Mouse (Mus musculus) heart, postnatal 10 days (tissue): Measurements from ENCODE around the gene Rnase13. TPM values are rescaled to one million over a fixed set of nuclear protein-coding genes. Genes with fewer than 3 reads are reported as not detected.

ENCODE experiments used
- DNase-seq, 2 experiments: peaks; one replicate each; pipeline ENCODE4 v3.0.0; 2021
- intact Hi-C: fragments of 180-260 bp; cut with DNase I; formaldehyde crosslinking; loops from one replicate; pipeline ENCODE4 v1.15.1; 2025
- total RNA-seq, 2 experiments: library from RNA; stranded (reverse); gene quantifications; 2 replicates each; pipeline ENCODE4 v1.2.3; 2021

Rnase13 gene
- total RNA-seq, 2 experiments from 2014 or later = not detected

- DNase-seq = peak; percentile 96
- intact Hi-C loops = loop anchor here (10.0 kb wide), 3 partner anchors 50 to 420 kb away; partner anchors contain the start of genes Mettl3 and Supt16
These were observed 37.8 kb downstream of the Rnase13 start, which contains the start of gene Mettl17 for GRCm38 (mm10) chr14:51884598-51885331. Mettl17 (plus strand) TSS chr14:51884842.

- intact Hi-C loops = loop anchor here (10.0 kb wide), 3 partner anchors 51 to 421 kb away; partner anchors contain the start of genes Mettl3 and Supt16
- peak in 1 of 2 experiments; percentile 25 for DNase-seq
These were observed 38.5 kb downstream of the Rnase13 start for GRCm38 (mm10) chr14:51884031-51884544.

- DNase-seq = peak; percentile 81 to 86
- intact Hi-C loops = loop anchor here (10.0 kb wide), 3 partner anchors 51 to 421 kb away; partner anchors contain the start of genes Mettl3 and Supt16
These were observed 39.0 kb downstream of the Rnase13 start for GRCm38 (mm10) chr14:51883527-51884030.

GRCm38 (mm10) chr14:51877517-51877916 lies 45.1 kb downstream of the Rnase13 start:
- intact Hi-C loops = no loop called here

GRCm38 (mm10) chr14:51871741-51872140 lies 50.8 kb downstream of the Rnase13 start:
- intact Hi-C loops = no loop called here
- DNase-seq = no peak

More at GRCm38 (mm10) chr14:51877517-51877916, 45.1 kb downstream of the Rnase13 start:
- DNase-seq = no peak

Other genes with a start within 250 kb of the Rnase13 start
- not detected for gene Gm17079, start 227.3 kb downstream of the Rnase13 start, total RNA-seq
- not detected for gene Gm5800, start 205.6 kb downstream of the Rnase13 start, total RNA-seq
- gene Ang4, start 149.2 kb downstream of the Rnase13 start, total RNA-seq = not detected
- gene AY358078, start 122.7 kb downstream of the Rnase13 start, total RNA-seq = not detected
- not detected for gene Ear6, start 69.1 kb downstream of the Rnase13 start, total RNA-seq
- gene Mettl17, start 37.9 kb downstream of the Rnase13 start, total RNA-seq = 10 to 100 TPM; 19.2 to 28.5 TPM
- under 1 TPM; 0.12 to 0.29 TPM for gene Slc39a2, start 29.9 kb downstream of the Rnase13 start, total RNA-seq
- 100 to 1,000 TPM; 712 to 721 TPM for gene Ndrg2, start 8.6 kb downstream of the Rnase13 start, total RNA-seq
- gene Tppp2, start 4.3 kb downstream of the Rnase13 start, total RNA-seq = not detected
- 10 to 100 TPM; 52.7 to 57.9 TPM for gene Arhgef40, start 61.9 kb upstream of the Rnase13 start, total RNA-seq
- 1 to 10 TPM in 1 of 2 experiments, under 1 TPM in 1; 0.82 to 1.7 TPM for gene Tmem253, start 92.9 kb upstream of the Rnase13 start, total RNA-seq
- 10 to 100 TPM; 33.8 to 38.0 TPM for gene Zfp219, start 98.0 kb upstream of the Rnase13 start, total RNA-seq
- not detected for gene Olfr221, start 119.7 kb upstream of the Rnase13 start, total RNA-seq
- gene Hnrnpc, start 181.3 kb upstream of the Rnase13 start, total RNA-seq = 100 to 1,000 TPM; 145 to 165 TPM
- gene Rpgrip1, start 187.9 kb upstream of the Rnase13 start, total RNA-seq = under 1 TPM; 0.45 to 0.97 TPM